ENCODE assay signal across 8 mouse cellular contexts in genomic region chr15:77358320-77359040, GRCm38 (mm10). TPM values are rescaled to one million over a fixed set of nuclear protein-coding genes. Genes with fewer than 3 reads are reported as not detected.
DNase-seq lines count a peak whose midpoint lies in the region; ATAC-seq and TF ChIP-seq lines count a peak whose summit lies in the region.

No protein-coding gene starts in this region.

- peak overlapping the region; percentile 48 for H3K4me2 ChIP-seq in hindbrain, embryonic 14.5 days (replicated peaks)

- no peak for DNase-seq in Patski (ENCODE audit: low read depth, low spot score)
- peak; percentile 95 for DNase-seq in cerebellum, postnatal 10 days
- peak; percentile 63 to 79 for DNase-seq in frontal cortex, postnatal 25 days (ENCODE audit: low spot score in 2 of 2)
- peak; percentile 90 for DNase-seq in hindbrain, embryonic 14.5 days (ENCODE audit: low spot score)
- peak; percentile 78 for DNase-seq in left cerebral cortex, adult 11 months (ENCODE audit: low spot score)
- peak; percentile 91 for DNase-seq in lung, postnatal 36 days
- DNase-seq in retina, postnatal 7 days (ENCODE audit: low read depth, low spot score), result peak; percentile 75
- peak; percentile 65 for DNase-seq in urinary bladder, adult 2 months (ENCODE audit: low spot score)

- POLR2A ChIA-PET in Patski (lab: Charles Lee), result interaction anchor here (0.6 to 1.2 kb wide), 2 partner anchors 52 to 761 kb away, joined by 3 read pairs; no protein-coding TSS in a partner anchor

- no peaks in the 10 kb centered on the region for H3K36me3 ChIP-seq in hindbrain, embryonic 14.5 days (replicated peaks; ENCODE audit: control insufficient read depth, insufficient read depth)

- peak overlapping the region; percentile 13 for H3K4me3 ChIP-seq in hindbrain, embryonic 14.5 days (replicated peaks; ENCODE audit: low read length)

- peak; percentile 98 for TF ChIP-seq CTCF in Patski (IDR thresholded peaks at IDR 0.05)

- 10% methylated on average over 27 of the region's 29 CpGs for WGBS in hindbrain, embryonic 14.5 days

- peaks cover 41% of the 10 kb centered on the region for H3K4me1 ChIP-seq in hindbrain, embryonic 14.5 days (replicated peaks; ENCODE audit: control insufficient read depth, insufficient read depth, low read length)

- H3K27me3 ChIP-seq in Patski, result no peaks in the 10 kb centered on the region
- H3K27me3 ChIP-seq in hindbrain, embryonic 14.5 days (ENCODE audit: control insufficient read depth, insufficient read depth, low read length), result no peaks in the 10 kb centered on the region

- ATAC-seq in Patski, result peak; percentile 72
- ATAC-seq in hindbrain, embryonic 14.5 days (ENCODE audit: low FRiP score), result peak; percentile 86

- H3K9me3 ChIP-seq in hindbrain, embryonic 14.5 days (ENCODE audit: control insufficient read depth, low read length), result no peaks in the 10 kb centered on the region

- CTCF ChIA-PET in Patski (lab: Charles Lee), result interaction anchor here (0.6 to 3.9 kb wide), 24 partner anchors 8 to 400 kb away, joined by 3 to 27 read pairs (median 3); partner anchors contain the start of gene Rbfox2

- H3K9ac ChIP-seq in hindbrain, embryonic 14.5 days, result peak overlapping the region; percentile 53

- in situ Hi-C loops in Patski (cut with MboI; ENCODE audit: low pct_unique_long_range_greater_than_20kb), result loop anchor here (5.0 kb wide), 1 partner anchor 131 kb away; no protein-coding TSS in a partner anchor

- peak overlapping the region; percentile 81 for H3K27ac ChIP-seq in hindbrain, embryonic 14.5 days

RNA-seq across cellular contexts. Expression of gene Apol7a, which starts 40.4 kb away (rescaled TPM):
- not detected for polyA plus RNA-seq in Patski (2021)
- polyA plus RNA-seq in hindbrain, embryonic 14.5 days (2014; fragmentation: Nextera tagmentation; extraction: Ambion mirVana), result not detected in 2 replicates
- polyA plus RNA-seq in urinary bladder, adult 2 months (2012; rRNA removed), result 1.8 and 2.8 TPM in 2 replicates

RNA-seq across cellular contexts. Expression of gene Rbfox2, which starts 51.7 kb away (rescaled TPM):
- 53.2 TPM for polyA plus RNA-seq in Patski (2021)
- 154 and 164 TPM in 2 replicates for polyA plus RNA-seq in hindbrain, embryonic 14.5 days (2014; fragmentation: Nextera tagmentation; extraction: Ambion mirVana)
- polyA plus RNA-seq in urinary bladder, adult 2 months (2012; rRNA removed), result 93.7 and 115 TPM in 2 replicates

RNA-seq across cellular contexts. Expression of gene Apol9a, which starts 52.5 kb away (rescaled TPM):
- polyA plus RNA-seq in Patski (2021), result 0.12 TPM
- polyA plus RNA-seq in hindbrain, embryonic 14.5 days (2014; fragmentation: Nextera tagmentation; extraction: Ambion mirVana), result 0.26 TPM in 1 of 2 replicates, not detected in the other
- polyA plus RNA-seq in urinary bladder, adult 2 months (2012; rRNA removed), result 3.4 and 3.9 TPM in 2 replicates
